Mouse (Mus musculus) lung, adult 2 months (tissue): ENCODE data around the gene Srf.

ENCODE experiments used
- CTCF ChIP-seq: fragments of 200-500 bp; IDR thresholded peaks from 2 replicates; pipeline ENCODE4 v1.5.1; 2011; ENCODE audit warnings: mild to moderate bottlenecking, low read length, control low read depth; ENCODE audit not compliant: insufficient read depth
- POLR2A ChIP-seq: fragments of 200-500 bp; IDR thresholded peaks from 2 replicates; pipeline ENCODE4 v1.6.1; 2011; ENCODE audit warnings: low read depth, mild to moderate bottlenecking, control low read depth, low read length, borderline replicate concordance; ENCODE audit errors: extremely low read depth

- TF ChIP-seq POLR2A (peak; percentile 10; the same call in 1 of the 2 replicates), CTCF (no peak)
These were observed 1.4 kb downstream of the Srf start for GRCm38 (mm10) chr17:46554646-46554976.
